Mouse (Mus musculus) heart, adult 2 months (tissue): ENCODE measurements at regions not wholly inside any gene's neighbourhood (a gene's known extent, or its start where the extent isn't known, plus 50 kb on each side); places are given as distances from the start of the nearest gene placed in this dataset.

Experiments
- CTCF ChIP-seq: fragments of 200-600 bp; IDR thresholded peaks from 2 replicates; pipeline ENCODE4 v1.8.1; 2022; ENCODE audit warnings: antibody characterized with exemption, mild to moderate bottlenecking, moderate library complexity
- EP300 ChIP-seq: fragments of 200-500 bp; IDR thresholded peaks from 2 replicates; pipeline ENCODE4 v1.6.1; 2011; ENCODE audit warnings: low read depth, low read length, control low read depth; ENCODE audit not compliant: insufficient read depth
- POLR2A ChIP-seq: fragments of 200-500 bp; IDR thresholded peaks from 2 replicates; pipeline ENCODE4 v1.6.1; 2011; ENCODE audit warnings: mild to moderate bottlenecking, low read depth, low read length, control low read depth; ENCODE audit not compliant: insufficient read depth

DNA sequence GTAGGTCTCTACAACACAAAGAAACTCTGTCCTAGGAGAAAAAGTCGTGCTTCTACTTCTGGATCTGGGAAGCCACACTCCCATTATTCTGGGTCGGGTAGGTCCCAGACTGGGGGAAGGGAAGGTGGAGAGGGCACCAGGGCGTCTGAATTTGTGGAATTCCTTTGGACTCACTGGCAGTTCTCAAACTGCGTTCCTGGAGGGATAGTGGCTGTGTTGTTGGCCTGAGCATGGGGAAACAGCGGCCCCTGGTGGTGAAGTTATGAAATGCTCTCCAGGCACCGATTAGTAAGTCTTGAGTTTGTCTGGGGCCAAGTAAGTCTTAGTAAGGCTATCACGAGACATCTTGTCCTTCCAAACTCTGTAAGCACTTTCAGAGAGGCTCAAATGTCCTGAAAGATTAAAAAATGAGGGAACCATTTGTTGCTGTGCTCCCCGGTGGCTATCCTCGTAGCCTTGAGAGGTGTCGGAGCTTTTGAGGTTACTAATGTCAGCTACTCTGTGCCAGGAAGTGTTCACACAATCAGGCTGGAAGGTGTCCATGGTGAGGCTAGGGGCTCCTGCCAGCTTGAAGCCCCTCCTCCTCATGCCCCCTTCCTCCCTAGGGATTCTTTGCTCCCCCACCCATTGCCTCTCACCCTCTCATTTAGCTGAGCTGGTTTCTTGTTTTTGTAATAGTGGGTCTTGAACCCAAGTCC is 50.2 kb upstream of the Ryk start:
- TF ChIP-seq CTCF: peak; percentile 98
- peak; percentile 95 for TF ChIP-seq EP300
- TF ChIP-seq POLR2A: no peak
